Mouse (Mus musculus): ENCODE results near the gene Syngap1.

Gene Syngap1

GRCm38 (mm10) chr17:26950560-26951288 lies 9.7 kb downstream of the Syngap1 start:
- in situ Hi-C loops (cut with MboI; ENCODE audit: low pct_unique_long_range_greater_than_20kb in 1 of 2, low sequenced_read_pairs in 2 of 2, unreplicated experiment in 1 of 2): no loop called here

GRCm38 (mm10) chr17:26951406-26951805 lies 10.4 kb downstream of the Syngap1 start:
- in situ Hi-C loops (cut with MboI; ENCODE audit: low pct_unique_long_range_greater_than_20kb in 1 of 2, low sequenced_read_pairs in 2 of 2, unreplicated experiment in 1 of 2): no loop called here

GRCm38 (mm10) chr17:26951952-26952877 lies 11.2 kb downstream of the Syngap1 start:
- in situ Hi-C loops (cut with MboI; ENCODE audit: low pct_unique_long_range_greater_than_20kb in 1 of 2, low sequenced_read_pairs in 2 of 2, unreplicated experiment in 1 of 2): no loop called here

- in situ Hi-C loops (cut with MboI; ENCODE audit: low pct_unique_long_range_greater_than_20kb in 1 of 2, low sequenced_read_pairs in 2 of 2, unreplicated experiment in 1 of 2): no loop called here
Observed at GRCm38 (mm10) chr17:26953201-26953600, 12.1 kb downstream of the Syngap1 start.

- in situ Hi-C loops (cut with MboI; ENCODE audit: low pct_unique_long_range_greater_than_20kb in 1 of 2, low sequenced_read_pairs in 2 of 2, unreplicated experiment in 1 of 2): no loop called here
Observed at GRCm38 (mm10) chr17:26953726-26954125, 12.7 kb downstream of the Syngap1 start.

- in situ Hi-C loops (cut with MboI; ENCODE audit: low pct_unique_long_range_greater_than_20kb in 1 of 2, low sequenced_read_pairs in 2 of 2, unreplicated experiment in 1 of 2): no loop called here
Observed at GRCm38 (mm10) chr17:26956309-26956708, 15.3 kb downstream of the Syngap1 start.

GRCm38 (mm10) chr17:26956895-26957294 lies 15.8 kb downstream of the Syngap1 start:
- in situ Hi-C loops (cut with MboI; ENCODE audit: low pct_unique_long_range_greater_than_20kb in 1 of 2, low sequenced_read_pairs in 2 of 2, unreplicated experiment in 1 of 2): no loop called here

GRCm38 (mm10) chr17:26957872-26958271 lies 16.8 kb downstream of the Syngap1 start:
- in situ Hi-C loops (cut with MboI; ENCODE audit: low pct_unique_long_range_greater_than_20kb in 1 of 2, low sequenced_read_pairs in 2 of 2, unreplicated experiment in 1 of 2): no loop called here

GRCm38 (mm10) chr17:26958880-26959279 lies 17.8 kb downstream of the Syngap1 start:
- in situ Hi-C loops (cut with MboI; ENCODE audit: low pct_unique_long_range_greater_than_20kb in 1 of 2, low sequenced_read_pairs in 2 of 2, unreplicated experiment in 1 of 2): no loop called here

- in situ Hi-C loops (cut with MboI; ENCODE audit: low pct_unique_long_range_greater_than_20kb in 1 of 2, low sequenced_read_pairs in 2 of 2, unreplicated experiment in 1 of 2): no loop called here
Observed at GRCm38 (mm10) chr17:26959815-26960214, 18.8 kb downstream of the Syngap1 start.

- in situ Hi-C loops (cut with MboI; ENCODE audit: low pct_unique_long_range_greater_than_20kb in 1 of 2, low sequenced_read_pairs in 2 of 2, unreplicated experiment in 1 of 2): no loop called here
Observed at GRCm38 (mm10) chr17:26961572-26962240, 20.7 kb downstream of the Syngap1 start.

- in situ Hi-C loops (cut with MboI; ENCODE audit: low pct_unique_long_range_greater_than_20kb in 1 of 2, low sequenced_read_pairs in 2 of 2, unreplicated experiment in 1 of 2): no loop called here
Observed at GRCm38 (mm10) chr17:26966993-26967392, 25.9 kb downstream of the Syngap1 start.

GRCm38 (mm10) chr17:26967477-26967876 lies 26.4 kb downstream of the Syngap1 start:
- in situ Hi-C loops (cut with MboI; ENCODE audit: low pct_unique_long_range_greater_than_20kb in 1 of 2, low sequenced_read_pairs in 2 of 2, unreplicated experiment in 1 of 2): no loop called here

GRCm38 (mm10) chr17:26968200-26968611 lies 27.2 kb downstream of the Syngap1 start:
- in situ Hi-C loops (cut with MboI; ENCODE audit: low pct_unique_long_range_greater_than_20kb in 1 of 2, low sequenced_read_pairs in 2 of 2, unreplicated experiment in 1 of 2): no loop called here

GRCm38 (mm10) chr17:26969257-26969656 lies 28.2 kb downstream of the Syngap1 start:
- in situ Hi-C loops (cut with MboI; ENCODE audit: low pct_unique_long_range_greater_than_20kb in 1 of 2, low sequenced_read_pairs in 2 of 2, unreplicated experiment in 1 of 2): no loop called here

GRCm38 (mm10) chr17:26970221-26970620 lies 29.2 kb downstream of the Syngap1 start:
- in situ Hi-C loops (cut with MboI; ENCODE audit: low pct_unique_long_range_greater_than_20kb in 1 of 2, low sequenced_read_pairs in 2 of 2, unreplicated experiment in 1 of 2): no loop called here

GRCm38 (mm10) chr17:26971247-26971905 lies 30.3 kb downstream of the Syngap1 start:
- in situ Hi-C loops (cut with MboI; ENCODE audit: low pct_unique_long_range_greater_than_20kb in 1 of 2, low sequenced_read_pairs in 2 of 2, unreplicated experiment in 1 of 2): no loop called here

GRCm38 (mm10) chr17:26972107-26972506 lies 31.1 kb downstream of the Syngap1 start:
- in situ Hi-C loops (cut with MboI; ENCODE audit: low pct_unique_long_range_greater_than_20kb in 1 of 2, low sequenced_read_pairs in 2 of 2, unreplicated experiment in 1 of 2): no loop called here
